Mouse (Mus musculus) thymus, adult 2 months (tissue): ENCODE results near the gene Npff. TPM values are rescaled to one million over a fixed set of nuclear protein-coding genes. Genes with fewer than 3 reads are reported as not detected.

ENCODE experiments used
- DNase-seq: peaks from one replicate; pipeline ENCODE4 v3.0.0; 2021
- H3K27ac ChIP-seq: fragments of 200-500 bp; 2 replicates; pipeline ENCODE4 v1.5.1; 2012; ENCODE audit warnings: low read length, control low read depth; ENCODE audit not compliant: control insufficient read depth, insufficient read depth
- H3K27me3 ChIP-seq: fragments of 200-500 bp; 2 replicates; pipeline ENCODE4 v1.6.1; 2012; ENCODE audit warnings: mild to moderate bottlenecking, low read length, moderate library complexity, mixed read lengths; ENCODE audit not compliant: control insufficient read depth, insufficient read depth
- H3K36me3 ChIP-seq: fragments of 200-500 bp; 2 replicates; pipeline ENCODE4 v1.6.1; 2012; ENCODE audit warnings: mild to moderate bottlenecking, low read length, moderate library complexity; ENCODE audit not compliant: control insufficient read depth, insufficient read depth
- H3K4me1 ChIP-seq: fragments of 200-500 bp; replicated peaks from 2 replicates; pipeline ENCODE4 v1.6.1; 2012; ENCODE audit warnings: low read length; ENCODE audit not compliant: control insufficient read depth, insufficient read depth
- H3K4me3 ChIP-seq: fragments of 200-500 bp; 2 replicates; pipeline ENCODE4 v1.5.1; 2012; ENCODE audit warnings: mild to moderate bottlenecking, low read length, control low read depth, moderate library complexity; ENCODE audit not compliant: control insufficient read depth, insufficient read depth
- CTCF ChIP-seq: fragments of 200-500 bp; IDR thresholded peaks from 2 replicates; pipeline ENCODE4 v1.5.1; 2012; ENCODE audit warnings: mild to moderate bottlenecking, control low read depth, low read length, moderate library complexity, borderline replicate concordance; ENCODE audit not compliant: control insufficient read depth, poor library complexity, insufficient read depth; ENCODE audit errors: extremely low read depth
- POLR2A ChIP-seq: fragments of 200-500 bp; IDR thresholded peaks from 2 replicates; pipeline ENCODE4 v1.6.1; 2012; ENCODE audit warnings: mild to moderate bottlenecking, low read length, control low read depth, moderate library complexity; ENCODE audit not compliant: control insufficient read depth, poor library complexity, insufficient read depth; ENCODE audit errors: extremely low read depth
- WGBS: fragments of 180-500 bp; shearing (Covaris S2); methylation state at CpG from one replicate; pipeline ENCODE4 v1.1.7; 2018; 5-methylcytosine and 5-hydroxymethylcytosine counted together
- polyA plus RNA-seq: library from polyadenylated mRNA; depleted of rRNA; stranded (reverse); fragments of >200 nt; gene quantifications from 2 replicates; pipeline ENCODE4 v1.2.3, GENCODE M21; 2012

The Npff gene
- polyA plus RNA-seq, 1 experiment: 11.7 TPM

GRCm38 (mm10) chr15:102555581-102555980, 30.8 kb upstream of the Npff start:
- DNase-seq: no peak
- 100% methylated on average over 1 of the region's 1 CpGs for WGBS
- no peak overlapping the region for H3K27ac ChIP-seq
- no peaks in the 10 kb centered on the region for H3K27me3 ChIP-seq
- no peak for TF ChIP-seq CTCF
- H3K4me3 ChIP-seq: no peak overlapping the region
- H3K4me1 ChIP-seq: no peaks in the 10 kb centered on the region
- peaks cover 46% of the 10 kb centered on the region for H3K36me3 ChIP-seq

- no peak for DNase-seq
- Histone ChIP-seq H3K27ac (no peak overlapping the region), H3K27me3 (no peaks in the 10 kb centered on the region), H3K4me1 (no peaks in the 10 kb centered on the region), H3K4me3 (no peak overlapping the region), H3K36me3 (peaks cover 48% of the 10 kb centered on the region)
- no peak for TF ChIP-seq CTCF
- TF ChIP-seq POLR2A: no peak
- 99% methylated on average over 5 of the region's 5 CpGs for WGBS
These were observed 27.9 kb upstream of the Npff start for GRCm38 (mm10) chr15:102552599-102552998.

- WGBS: 93% methylated on average over 3 of the region's 3 CpGs
- Histone ChIP-seq H3K4me3 (no peak overlapping the region), H3K4me1 (no peaks in the 10 kb centered on the region), H3K36me3 (peaks cover 60% of the 10 kb centered on the region), H3K27ac (no peak overlapping the region), H3K27me3 (no peaks in the 10 kb centered on the region)
- DNase-seq: no peak
- TF ChIP-seq POLR2A (no peak), CTCF (no peak)
These were observed 22.7 kb upstream of the Npff start for GRCm38 (mm10) chr15:102547478-102547877.

- Histone ChIP-seq H3K4me3 (no peak overlapping the region), H3K27me3 (no peaks in the 10 kb centered on the region), H3K4me1 (no peaks in the 10 kb centered on the region), H3K27ac (no peak overlapping the region), H3K36me3 (peaks cover 53% of the 10 kb centered on the region)
- DNase-seq: no peak
- WGBS: 96% methylated on average over 3 of the region's 3 CpGs
- TF ChIP-seq POLR2A (no peak), CTCF (no peak)
These were observed 22.1 kb upstream of the Npff start for GRCm38 (mm10) chr15:102546677-102547427.

GRCm38 (mm10) chr15:102546246-102546645, 21.5 kb upstream of the Npff start:
- TF ChIP-seq CTCF (no peak), POLR2A (no peak)
- H3K27me3 ChIP-seq: no peaks in the 10 kb centered on the region
- WGBS: 97% methylated on average over 3 of the region's 3 CpGs
- peaks cover 48% of the 10 kb centered on the region for H3K36me3 ChIP-seq
- no peak for DNase-seq
- no peak overlapping the region for H3K4me3 ChIP-seq
- no peak overlapping the region for H3K27ac ChIP-seq
- H3K4me1 ChIP-seq: no peaks in the 10 kb centered on the region

GRCm38 (mm10) chr15:102544801-102545200, 20.1 kb upstream of the Npff start:
- peaks cover 54% of the 10 kb centered on the region for H3K36me3 ChIP-seq
- no peaks in the 10 kb centered on the region for H3K27me3 ChIP-seq
- 94% methylated on average over 4 of the region's 4 CpGs for WGBS
- no peak overlapping the region for H3K27ac ChIP-seq
- DNase-seq: no peak
- no peak overlapping the region for H3K4me3 ChIP-seq
- H3K4me1 ChIP-seq: no peaks in the 10 kb centered on the region
- TF ChIP-seq POLR2A (no peak), CTCF (no peak)

- H3K4me1 ChIP-seq: no peaks in the 10 kb centered on the region
- DNase-seq: no peak
- H3K27ac ChIP-seq: no peak overlapping the region
- no peak overlapping the region for H3K4me3 ChIP-seq
- no peak for TF ChIP-seq POLR2A
- no peak for TF ChIP-seq CTCF
- H3K36me3 ChIP-seq: peaks cover 66% of the 10 kb centered on the region
- 97% methylated on average over 7 of the region's 7 CpGs for WGBS
- no peaks in the 10 kb centered on the region for H3K27me3 ChIP-seq
These were observed 9.2 kb upstream of the Npff start for GRCm38 (mm10) chr15:102533926-102534325.
